ENCODE assay signal across 9 mouse cellular contexts in the genomic region with DNA sequence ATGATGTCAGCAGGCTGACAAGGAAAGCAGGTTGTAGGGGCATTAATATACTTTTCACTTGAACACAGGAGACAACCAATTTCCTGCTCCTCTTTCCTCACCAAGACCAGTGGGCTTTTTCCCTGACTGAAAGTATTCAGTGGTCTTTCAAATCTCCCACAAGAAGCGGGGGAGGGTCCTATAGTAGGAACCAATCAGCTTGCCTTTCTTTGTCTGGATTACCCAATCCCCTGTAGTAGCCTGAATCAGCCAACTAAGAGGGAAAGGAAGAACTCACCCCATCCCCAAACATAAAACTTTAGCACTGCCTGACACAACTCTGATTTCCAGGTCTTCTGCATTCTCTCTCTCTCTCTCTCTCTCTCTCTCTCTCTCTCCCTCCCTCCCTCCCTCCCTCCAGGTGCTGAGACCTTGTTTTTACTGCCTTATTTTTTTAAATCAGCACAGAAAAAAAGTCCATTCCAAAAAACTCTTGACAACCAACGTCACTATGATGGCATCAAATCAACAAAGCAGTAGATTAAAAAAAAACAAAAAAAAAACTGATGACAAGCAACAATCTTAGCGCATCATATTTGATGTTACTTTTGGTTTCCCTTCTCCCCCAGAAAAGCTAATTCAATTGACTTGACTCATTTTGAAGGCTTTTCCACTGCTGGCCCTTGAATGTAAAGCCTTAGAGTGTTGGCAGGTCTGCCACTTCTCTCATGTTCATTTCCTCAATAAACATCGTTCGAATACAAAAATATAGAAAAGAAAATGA. TPM values are rescaled to one million over a fixed set of nuclear protein-coding genes. Genes with fewer than 3 reads are reported as not detected.
DNase-seq lines count a peak whose midpoint lies in the region; ATAC-seq lines count a peak whose summit lies in the region.
"Had no signal": no experiment of that assay in that cellular context is flagged by ENCODE, and none has a peak within 500 bp of the region (broad histone marks: within the 10 kb centered on the region; RNA-seq: fewer than 3 reads in every experiment).

No protein-coding gene starts in this region.

- H3K9ac ChIP-seq in intestine, embryonic 14.5 days (ENCODE audit: low read length): no peak overlapping the region
- H3K9ac ChIP-seq in intestine, embryonic 16.5 days (ENCODE audit: low read depth, low read length): no peak overlapping the region
- no peak overlapping the region for H3K9ac ChIP-seq in neural tube, embryonic 11.5 days (ENCODE audit: low read length)

- DNase-seq in intestine, embryonic 14.5 days (ENCODE audit: low spot score): no peak
- DNase-seq in embryonic facial prominence, embryonic 10.5 days (ENCODE audit: low spot score): peak; percentile 55
- peak; percentile 48 for DNase-seq in neural tube, embryonic 11.5 days (ENCODE audit: low spot score)
- no peak for DNase-seq in cerebellum, adult 11-12 months
- DNase-seq in kidney, adult 18-20 months: no peak
- DNase-seq in gastrocnemius, postnatal 25 days: no peak

- H3K27me3 ChIP-seq in intestine, embryonic 14.5 days (replicated peaks; ENCODE audit: control insufficient read depth, insufficient read depth, low read length): no peaks in the 10 kb centered on the region
- no peaks in the 10 kb centered on the region for H3K27me3 ChIP-seq in intestine, embryonic 16.5 days (replicated peaks; ENCODE audit: control insufficient read depth, insufficient read depth, low read length)
- H3K27me3 ChIP-seq in embryonic facial prominence, embryonic 10.5 days (replicated peaks; ENCODE audit: low read depth, poor library complexity, severe bottlenecking): no peaks in the 10 kb centered on the region
- H3K27me3 ChIP-seq in neural tube, embryonic 11.5 days (ENCODE audit: control insufficient read depth, insufficient read depth, low read length): no peaks in the 10 kb centered on the region

- ATAC-seq in intestine, embryonic 14.5 days (replicated peaks; ENCODE audit: low FRiP score, low TSS enrichment, low read depth): 0 out of 2 replicates have a peak, but pooled peaks have one; percentile 28
- ATAC-seq in intestine, embryonic 16.5 days: no peak
- peak; percentile 58 for ATAC-seq in inflammation-experienced regulatory T-cells, adult 6 months
- peak; percentile 75 for ATAC-seq in neural tube, embryonic 11.5 days (ENCODE audit: insufficient read depth, low FRiP score, low TSS enrichment)

- H3K27ac ChIP-seq in intestine, embryonic 14.5 days (ENCODE audit: low read depth): no peak overlapping the region
- H3K27ac ChIP-seq in intestine, embryonic 16.5 days (ENCODE audit: low read length): no peak overlapping the region
- H3K27ac ChIP-seq in embryonic facial prominence, embryonic 10.5 days (replicated peaks): peak overlapping the region; percentile 70
- H3K27ac ChIP-seq in neural tube, embryonic 11.5 days (ENCODE audit: low read depth, low read length): no peak overlapping the region

- 56% methylated on average over 5 of the region's 5 CpGs for WGBS in intestine, embryonic 14.5 days
- 61% methylated on average over 5 of the region's 5 CpGs for WGBS in intestine, embryonic 16.5 days
- WGBS in embryonic facial prominence, embryonic 10.5 days: 72% methylated on average over 5 of the region's 5 CpGs
- 77% methylated on average over 5 of the region's 5 CpGs for whole genome bisulfite sequencing in neural tube, embryonic 11.5 days

- no peaks in the 10 kb centered on the region; the same call in 1 of the 2 replicates for H3K4me1 ChIP-seq in intestine, embryonic 14.5 days (replicated peaks; ENCODE audit: control insufficient read depth, insufficient read depth, low read length)
- 0 out of 2 replicates have a peak, but pooled peaks cover 4% of the 10 kb centered on the region for H3K4me1 ChIP-seq in intestine, embryonic 16.5 days (ENCODE audit: control insufficient read depth, insufficient read depth, low read length)
- peaks cover 19% of the 10 kb centered on the region for H3K4me1 ChIP-seq in embryonic facial prominence, embryonic 10.5 days
- no peaks in the 10 kb centered on the region for H3K4me1 ChIP-seq in neural tube, embryonic 11.5 days (ENCODE audit: control insufficient read depth, insufficient read depth, low read length)

- no peaks in the 10 kb centered on the region for H3K36me3 ChIP-seq in intestine, embryonic 14.5 days (ENCODE audit: control insufficient read depth, insufficient read depth, low read length)
- H3K36me3 ChIP-seq in intestine, embryonic 16.5 days (ENCODE audit: control insufficient read depth, insufficient read depth, low read length): no peaks in the 10 kb centered on the region
- 0 out of 2 replicates have a peak, but pooled peaks cover 5% of the 10 kb centered on the region for H3K36me3 ChIP-seq in embryonic facial prominence, embryonic 10.5 days (replicated peaks)
- no peaks in the 10 kb centered on the region for H3K36me3 ChIP-seq in neural tube, embryonic 11.5 days (ENCODE audit: control insufficient read depth, insufficient read depth, low read length)

- H3K9me3 ChIP-seq in intestine, embryonic 14.5 days (ENCODE audit: control insufficient read depth, low read length): no peaks in the 10 kb centered on the region
- no peaks in the 10 kb centered on the region for H3K9me3 ChIP-seq in intestine, embryonic 16.5 days (ENCODE audit: control insufficient read depth, low read length)
- no peaks in the 10 kb centered on the region for H3K9me3 ChIP-seq in embryonic facial prominence, embryonic 10.5 days
- no peaks in the 10 kb centered on the region for H3K9me3 ChIP-seq in neural tube, embryonic 11.5 days (ENCODE audit: control insufficient read depth, low read length)

- 0 out of 2 replicates have a peak overlapping the region, but pooled peaks have one; percentile 10 for H3K4me3 ChIP-seq in intestine, embryonic 14.5 days (ENCODE audit: low read depth, low read length)
- H3K4me3 ChIP-seq in intestine, embryonic 16.5 days (ENCODE audit: low read length): no peak overlapping the region
- H3K4me3 ChIP-seq in embryonic facial prominence, embryonic 10.5 days: peak overlapping the region; percentile 92
- H3K4me3 ChIP-seq in neural tube, embryonic 11.5 days (ENCODE audit: low read depth, low read length): peak overlapping the region; percentile 94

- H3K4me2 ChIP-seq in intestine, embryonic 14.5 days (ENCODE audit: low read length): peak overlapping the region; percentile 74
- no peak overlapping the region for H3K4me2 ChIP-seq in intestine, embryonic 16.5 days (ENCODE audit: low read depth, low read length)
- peak overlapping the region; percentile 38 for H3K4me2 ChIP-seq in neural tube, embryonic 11.5 days (ENCODE audit: low read depth)

RNA-seq across cellular contexts. Expression of a gene that starts 2.1 kb away (rescaled TPM):
- polyA plus RNA-seq in intestine, embryonic 14.5 days (2014; fragmentation: Nextera tagmentation; extraction: Ambion mirVana): 17.9 and 21.5 TPM in 2 replicates
- polyA plus RNA-seq in intestine, embryonic 16.5 days (2015; fragmentation: Nextera tagmentation; extraction: Ambion mirVana): 23.5 and 24.9 TPM in 2 replicates
- 63.3 and 66.0 TPM in 2 replicates for polyA plus RNA-seq in embryonic facial prominence, embryonic 10.5 days (2016; fragmentation: Nextera tagmentation; extraction: Ambion mirVana)
- 10 to 100 TPM; 11.8 to 15.9 (median 13.7) TPM for polyA plus RNA-seq in inflammation-experienced regulatory T-cells, adult 6 months (2017; shearing (Covaris generic))
- 63.4 and 77.2 TPM in 2 replicates for polyA plus RNA-seq in neural tube, embryonic 11.5 days (2014; fragmentation: Nextera tagmentation; extraction: Ambion mirVana)
- total RNA-seq in gastrocnemius, postnatal 25 days (2021): 1 to 10 TPM; 5.1 to 7.5 TPM

RNA-seq across cellular contexts. Expression of a gene that starts 27.3 kb away (rescaled TPM):
- polyA plus RNA-seq in intestine, embryonic 14.5 days (2014; fragmentation: Nextera tagmentation; extraction: Ambion mirVana): not detected in 2 replicates
- not detected in 2 replicates for polyA plus RNA-seq in intestine, embryonic 16.5 days (2015; fragmentation: Nextera tagmentation; extraction: Ambion mirVana)
- not detected in 2 replicates for polyA plus RNA-seq in embryonic facial prominence, embryonic 10.5 days (2016; fragmentation: Nextera tagmentation; extraction: Ambion mirVana)
- polyA plus RNA-seq in inflammation-experienced regulatory T-cells, adult 6 months (2017; shearing (Covaris generic)): not detected
- not detected in 2 replicates for polyA plus RNA-seq in neural tube, embryonic 11.5 days (2014; fragmentation: Nextera tagmentation; extraction: Ambion mirVana)
- total RNA-seq in gastrocnemius, postnatal 25 days (2021): not detected
- total RNA-seq: ES-E14 had no signal

Comparison
In these comparisons a context has a peak if more than half of its experiments do, and no peak if none do; other contexts are left out.
1. DNase-seq: peak in embryonic facial prominence, embryonic 10.5 days (single experiment) and neural tube, embryonic 11.5 days (single experiment); none in intestine, embryonic 14.5 days (single experiment), cerebellum, adult 11-12 months (single experiment), kidney, adult 18-20 months (single experiment) and gastrocnemius, postnatal 25 days (single experiment).